Mouse (Mus musculus): ENCODE data around the gene Wdr64. TPM values are rescaled to one million over a fixed set of nuclear protein-coding genes. Genes with fewer than 3 reads are reported as not detected.

The Wdr64 gene
- polyA plus RNA-seq, 1 experiment: not detected

GRCm38 (mm10) chr1:175855515-175855914 lies 157.1 kb downstream of the Wdr64 start:
- H3K27ac ChIP-seq (ENCODE audit: insufficient read depth, low read length): no peak overlapping the region
- H3K4me3 ChIP-seq (ENCODE audit: insufficient read depth, low read length): no peak overlapping the region
- no peaks in the 10 kb centered on the region for H3K4me1 ChIP-seq (ENCODE audit: control insufficient read depth, insufficient read depth, low read length)
- no peak for TF ChIP-seq CTCF (IDR thresholded peaks at IDR 0.05; ENCODE audit: borderline replicate concordance, insufficient read depth, low read length)
- no peak for TF ChIP-seq POLR2A (IDR thresholded peaks at IDR 0.05; ENCODE audit: low read depth, low read length)

Other genes with a start within 250 kb of the Wdr64 start
- 0.42 and 0.60 TPM in 2 replicates for gene Rgs7, start 206.1 kb upstream of the Wdr64 start, polyA plus RNA-seq (2011; ENCODE audit: insufficient read length, low read depth, missing spikeins)
- gene Kmo, start 78.2 kb upstream of the Wdr64 start, polyA plus RNA-seq (2011; ENCODE audit: insufficient read length, low read depth, missing spikeins): not detected in 2 replicates
- 79.4 and 83.5 TPM in 2 replicates for gene Fh1, start 73.0 kb upstream of the Wdr64 start, polyA plus RNA-seq (2011; ENCODE audit: insufficient read length, low read depth, missing spikeins)
- gene Opn3, start 5.8 kb upstream of the Wdr64 start, polyA plus RNA-seq (2011; ENCODE audit: insufficient read length, low read depth, missing spikeins): 1.6 and 2.1 TPM in 2 replicates
- 7.0 and 7.5 TPM in 2 replicates for gene Chml, start 5.7 kb upstream of the Wdr64 start, polyA plus RNA-seq (2011; ENCODE audit: insufficient read length, low read depth, missing spikeins)
- 19.5 and 27.6 TPM in 2 replicates for gene Exo1, start 182.0 kb downstream of the Wdr64 start, polyA plus RNA-seq (2011; ENCODE audit: insufficient read length, low read depth, missing spikeins)
- not detected in 2 replicates for gene Gm38100, start 221.7 kb downstream of the Wdr64 start, polyA plus RNA-seq (2011; ENCODE audit: insufficient read length, low read depth, missing spikeins)